Mouse (Mus musculus) small intestine, adult 2 months (tissue): ENCODE data around the gene Mmp24. TPM values are rescaled to one million over a fixed set of nuclear protein-coding genes. Genes with fewer than 3 reads are reported as not detected.

Source experiments
- H3K27ac ChIP-seq: fragments of 200-500 bp; 2 replicates; pipeline ENCODE4 v1.5.1; 2012; ENCODE audit warnings: low read depth, low read length, control low read depth, inconsistent platforms; ENCODE audit not compliant: insufficient read depth
- H3K27me3 ChIP-seq: fragments of 200-500 bp; 2 replicates; pipeline ENCODE4 v1.6.1; 2012; ENCODE audit warnings: mild to moderate bottlenecking, moderate library complexity, low read length, inconsistent platforms; ENCODE audit not compliant: control insufficient read depth, insufficient read depth
- H3K36me3 ChIP-seq: fragments of 200-500 bp; 2 replicates; pipeline ENCODE4 v1.6.1; 2012; ENCODE audit warnings: mild to moderate bottlenecking, low read length, control low read depth, inconsistent platforms; ENCODE audit not compliant: control insufficient read depth, insufficient read depth
- H3K4me1 ChIP-seq: fragments of 200-500 bp; 2 replicates; pipeline ENCODE4 v1.6.1; 2012; ENCODE audit warnings: low read length, inconsistent platforms, mixed read lengths; ENCODE audit not compliant: control insufficient read depth, insufficient read depth, insufficient read length
- H3K4me3 ChIP-seq: fragments of 200-500 bp; 2 replicates; pipeline ENCODE4 v1.5.1; 2012; ENCODE audit warnings: low read depth, mild to moderate bottlenecking, control low read depth, inconsistent platforms, low read length, moderate library complexity
- CTCF ChIP-seq: fragments of 200-500 bp; IDR thresholded peaks from 2 replicates; pipeline ENCODE4 v1.5.1; 2012; ENCODE audit warnings: low read depth, mild to moderate bottlenecking, control low read depth, inconsistent platforms, low read length, moderate library complexity, mixed read lengths; ENCODE audit not compliant: insufficient replicate concordance, insufficient read length; ENCODE audit errors: extremely low read depth
- POLR2A ChIP-seq: fragments of 200-500 bp; IDR thresholded peaks from 2 replicates; pipeline ENCODE4 v1.6.1; 2012; ENCODE audit warnings: low read depth, mild to moderate bottlenecking, control low read depth, inconsistent platforms, low read length, moderate library complexity
- WGBS: fragments of 180-500 bp; shearing (Covaris S2); methylation state at CpG from one replicate; pipeline ENCODE4 v1.1.7; 2018; 5-methylcytosine and 5-hydroxymethylcytosine counted together
- polyA plus RNA-seq: library from polyadenylated mRNA; depleted of rRNA; stranded (reverse); fragments of >200 nt; gene quantifications from 2 replicates; pipeline ENCODE4 v1.2.3, GENCODE M21; 2012

Mmp24 gene
- polyA plus RNA-seq, 1 experiment = 2.4 TPM

DNA sequence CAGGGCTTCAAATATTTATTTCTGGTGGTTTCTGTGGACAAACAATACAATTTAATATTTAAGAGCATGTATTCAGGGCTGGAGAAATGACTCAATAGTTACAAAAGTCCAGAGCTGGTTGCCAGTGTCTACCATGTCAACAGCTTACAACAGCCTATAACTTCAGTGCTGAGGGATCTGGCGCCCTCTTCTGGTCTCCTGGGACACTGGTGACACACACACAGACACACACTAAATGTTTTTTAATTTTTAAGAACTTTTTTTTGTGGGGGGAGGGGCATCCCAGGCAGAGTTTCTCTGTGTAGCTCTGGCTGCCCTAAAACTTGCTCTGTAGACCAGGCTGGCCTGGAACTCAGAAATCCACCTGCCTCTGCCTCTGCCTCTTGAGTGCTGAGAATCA is 19.4 kb upstream of the Mmp24 start:
- WGBS = 3% methylated on average over 1 of the region's 1 CpGs
- H3K27ac ChIP-seq = no peak overlapping the region
- no peaks in the 10 kb centered on the region for H3K36me3 ChIP-seq
- peaks cover 3% of the 10 kb centered on the region; the same call in 1 of the 2 replicates for H3K4me1 ChIP-seq
- H3K4me3 ChIP-seq = no peak overlapping the region
- peaks cover 14% of the 10 kb centered on the region; the same call in 1 of the 2 replicates for H3K27me3 ChIP-seq
- TF ChIP-seq CTCF = peak; percentile 58; the same call in 1 of the 2 replicates
- no peak for TF ChIP-seq POLR2A

DNA sequence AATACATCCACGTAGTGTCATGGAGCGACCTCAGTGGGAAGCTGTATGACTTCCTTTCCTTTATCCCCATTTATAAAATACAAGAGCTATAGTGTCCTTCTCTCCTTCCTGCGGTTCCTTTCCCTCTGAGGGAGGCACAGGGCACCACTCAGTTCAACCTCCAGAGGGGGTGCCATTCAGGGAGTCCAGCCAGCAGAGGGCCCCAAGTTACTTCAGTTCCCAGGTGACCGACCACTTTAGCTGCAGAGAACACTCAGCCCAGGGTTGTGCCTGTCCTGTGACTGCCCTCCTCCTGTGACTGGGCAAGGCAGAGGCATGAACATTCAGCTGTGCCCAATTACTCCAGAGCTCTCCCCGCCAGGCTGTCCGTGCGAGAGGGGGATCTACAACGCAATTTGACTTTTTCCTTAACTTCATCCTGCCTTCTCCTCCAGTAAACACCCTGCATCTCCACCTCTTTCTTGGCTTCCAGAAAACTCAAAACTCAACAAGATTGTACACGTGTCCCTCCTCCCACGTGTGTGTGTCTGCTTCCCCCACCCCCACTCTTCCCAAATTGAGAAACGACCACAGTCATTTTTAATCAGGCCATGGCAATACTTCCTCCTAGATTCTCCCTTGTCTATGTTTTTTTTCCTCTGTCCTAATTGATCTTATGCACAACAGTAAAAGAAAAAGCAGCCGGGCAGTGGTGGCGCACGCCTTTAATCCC is 18.1 kb upstream of the Mmp24 start:
- no peaks in the 10 kb centered on the region for H3K4me1 ChIP-seq
- no peak for TF ChIP-seq CTCF
- TF ChIP-seq POLR2A = no peak
- 60% methylated on average over 14 of the region's 14 CpGs for WGBS
- H3K36me3 ChIP-seq = no peaks in the 10 kb centered on the region
- H3K27me3 ChIP-seq = peaks cover 4% of the 10 kb centered on the region; the same call in 1 of the 2 replicates
- no peak overlapping the region for H3K4me3 ChIP-seq
- no peak overlapping the region for H3K27ac ChIP-seq

DNA sequence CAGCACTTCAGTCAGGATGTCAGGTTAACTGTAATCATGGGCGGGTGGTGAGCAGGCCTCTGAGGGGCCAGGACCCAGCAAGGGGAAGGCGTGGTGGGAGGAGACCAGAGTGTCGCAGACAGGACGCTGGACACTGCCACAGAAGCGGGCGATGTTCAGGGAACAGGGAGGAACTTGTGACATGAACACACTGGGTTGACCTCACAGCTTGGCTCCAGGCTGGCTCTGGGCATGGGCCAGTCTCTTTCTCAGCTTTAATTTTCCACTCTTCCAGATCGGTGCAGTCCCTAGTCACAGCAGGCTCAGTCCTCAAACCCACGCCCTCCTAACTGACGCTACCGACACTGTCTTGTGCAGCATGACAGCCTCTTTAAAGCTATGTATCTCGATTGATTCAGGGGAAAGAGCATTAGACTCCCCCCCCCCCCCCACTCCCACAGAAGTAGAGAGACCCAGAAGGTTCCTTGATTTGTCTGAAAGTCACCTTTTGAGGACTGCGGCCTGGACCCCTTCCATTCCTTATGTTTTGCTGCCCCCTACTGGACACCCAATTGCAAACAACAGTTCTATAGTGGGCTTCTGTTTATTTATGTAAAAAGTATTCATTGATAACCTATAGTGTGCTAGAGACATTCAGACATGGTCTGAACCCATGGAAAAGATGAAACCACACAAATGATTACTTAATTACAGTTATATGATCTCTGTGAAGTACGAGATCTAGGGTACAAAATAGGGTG is 10.3 kb upstream of the Mmp24 start:
- H3K4me3 ChIP-seq = no peak overlapping the region
- H3K27me3 ChIP-seq = no peaks in the 10 kb centered on the region
- no peak for TF ChIP-seq POLR2A
- TF ChIP-seq CTCF = peak; percentile 40; the same call in 1 of the 2 replicates
- whole genome bisulfite sequencing = 59% methylated on average over 13 of the region's 13 CpGs
- no peaks in the 10 kb centered on the region for H3K36me3 ChIP-seq
- no peak overlapping the region for H3K27ac ChIP-seq
- H3K4me1 ChIP-seq = no peaks in the 10 kb centered on the region

DNA sequence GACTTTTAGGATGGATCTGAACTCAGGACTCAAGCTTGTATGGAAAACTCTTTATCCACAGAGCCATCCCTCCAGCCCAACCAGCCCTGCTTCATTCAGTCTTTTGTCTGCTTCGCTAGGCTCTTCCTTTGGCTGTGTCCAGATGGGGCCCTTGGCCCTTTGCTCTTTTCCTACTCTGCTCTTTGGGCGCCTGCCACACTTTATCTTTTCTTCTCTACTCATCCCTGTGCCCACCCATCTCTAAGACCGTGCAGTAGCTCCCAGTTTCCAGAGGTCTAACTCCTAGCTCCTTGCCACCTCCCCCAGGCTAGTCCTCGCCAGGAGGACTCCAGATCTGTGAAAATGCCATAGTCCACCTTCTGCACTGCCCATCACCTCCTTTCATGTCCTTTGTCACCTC is 1.5 kb upstream of the Mmp24 start:
- H3K4me3 ChIP-seq = no peak overlapping the region
- peaks cover 33% of the 10 kb centered on the region for H3K27me3 ChIP-seq
- WGBS = 50% methylated on average over 4 of the region's 4 CpGs
- no peak overlapping the region for H3K27ac ChIP-seq
- no peaks in the 10 kb centered on the region for H3K36me3 ChIP-seq
- peaks cover 3% of the 10 kb centered on the region for H3K4me1 ChIP-seq
- no peak for TF ChIP-seq CTCF
- TF ChIP-seq POLR2A = no peak

DNA sequence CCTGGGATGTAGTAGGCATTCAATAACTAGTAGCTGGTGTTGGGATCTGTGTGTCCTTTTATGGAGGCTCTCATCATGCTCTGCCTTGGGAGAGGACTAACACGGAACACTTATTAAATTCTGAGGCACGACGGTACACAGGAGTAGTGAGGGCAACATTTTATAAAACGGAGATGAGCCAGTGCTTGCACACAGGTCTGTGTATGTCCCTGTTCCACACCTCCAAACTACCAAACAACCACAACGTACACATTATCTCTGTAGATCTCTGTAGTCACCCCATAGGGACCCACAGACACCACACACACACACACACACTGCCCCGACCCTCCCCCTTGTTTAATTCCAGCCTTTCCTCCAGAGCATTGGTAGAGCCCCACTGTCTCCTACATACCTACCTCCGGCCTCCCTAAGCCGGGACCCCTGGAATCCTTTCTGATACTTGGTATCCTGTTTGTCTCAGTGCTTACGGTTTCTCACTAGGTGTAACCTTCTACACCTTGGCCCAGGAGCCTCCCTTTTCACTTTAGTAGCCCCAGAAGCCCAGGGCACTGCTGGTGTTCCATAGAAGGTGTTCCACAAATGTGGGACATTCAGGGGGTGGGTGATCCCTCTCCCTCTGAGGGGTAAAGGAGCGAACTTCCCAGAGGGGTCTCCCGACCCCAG is 748 bp upstream of the Mmp24 start:
- Histone ChIP-seq H3K4me3 (no peak overlapping the region), H3K27ac (no peak overlapping the region), H3K36me3 (no peaks in the 10 kb centered on the region), H3K4me1 (peaks cover 3% of the 10 kb centered on the region), H3K27me3 (peaks cover 33% of the 10 kb centered on the region)
- 46% methylated on average over 11 of the region's 11 CpGs for WGBS
- no peak for TF ChIP-seq POLR2A
- no peak for TF ChIP-seq CTCF

DNA sequence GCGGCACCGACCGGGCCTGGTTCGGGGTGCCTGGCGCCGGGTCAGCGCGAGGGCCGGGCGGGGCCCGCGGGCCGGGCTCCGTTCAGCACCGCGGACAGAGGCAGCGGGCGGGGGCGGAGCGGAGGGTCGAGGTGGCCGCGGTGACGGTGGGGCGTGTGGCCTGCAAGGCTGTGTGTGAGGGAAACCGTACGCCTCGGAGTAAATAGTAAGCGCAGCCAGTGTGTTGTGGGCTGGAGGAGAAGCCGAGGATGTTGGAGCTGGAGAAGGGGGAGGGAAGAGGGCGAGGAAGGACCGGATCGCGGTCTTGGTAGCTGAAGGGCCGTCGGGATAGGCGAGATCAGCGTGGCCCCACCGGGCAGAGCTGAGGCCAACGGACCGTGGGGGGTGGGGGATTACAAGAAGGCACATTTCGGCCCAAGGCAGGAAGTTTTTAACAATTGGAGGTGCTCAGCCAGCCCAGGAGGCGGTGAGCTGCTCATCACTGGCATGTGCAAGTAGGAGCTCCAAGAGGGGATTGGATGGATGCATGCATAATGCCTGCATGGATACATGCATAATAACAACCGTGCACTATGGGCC is 632 bp downstream of the Mmp24 start:
- H3K36me3 ChIP-seq = no peaks in the 10 kb centered on the region
- no peak for TF ChIP-seq CTCF
- no peak for TF ChIP-seq POLR2A
- peak overlapping the region; percentile 45 for H3K4me3 ChIP-seq
- H3K27ac ChIP-seq = no peak overlapping the region
- H3K27me3 ChIP-seq = peaks cover 33% of the 10 kb centered on the region
- WGBS = 6% methylated on average over 44 of the region's 44 CpGs
- H3K4me1 ChIP-seq = peaks cover 3% of the 10 kb centered on the region
